Mouse (Mus musculus): ENCODE measurements around the gene Cox15. TPM values are rescaled to one million over a fixed set of nuclear protein-coding genes. Genes with fewer than 3 reads are reported as not detected.
A peak's percentile ranks its signal among the peaks of the same experiment; 100 is the strongest.

Gene Cox15
- polyA plus RNA-seq, 1 experiment from 2014 or later, result 4.5 TPM

- H3K4me1 ChIP-seq (ENCODE audit: insufficient read depth, low read depth, low read length), result no peaks in the 10 kb centered on the region
- ATAC-seq (no peak), DNase-seq (ENCODE audit: low spot score) (no peak)
- no peak overlapping the region for H3K27ac ChIP-seq (ENCODE audit: low read length)
- H3K27me3 ChIP-seq (replicated peaks; ENCODE audit: insufficient read depth, low read length), result no peaks in the 10 kb centered on the region
- no peak overlapping the region for H3K9ac ChIP-seq (replicated peaks; ENCODE audit: low read depth)
- no peaks in the 10 kb centered on the region for H3K9me3 ChIP-seq (ENCODE audit: low read length)
- H3K4me2 ChIP-seq (replicated peaks; ENCODE audit: low read depth, low read length), result no peak overlapping the region
- WGBS, result 74% methylated on average over 7 of the region's 7 CpGs
- H3K36me3 ChIP-seq (ENCODE audit: insufficient read depth, low read length), result no peaks in the 10 kb centered on the region
- TF ChIP-seq EP300 (IDR thresholded peaks at IDR 0.05) (no peak), CTCF (IDR thresholded peaks at IDR 0.05) (no peak)
- H3K4me3 ChIP-seq (ENCODE audit: low read depth, low read length), result no peak overlapping the region
Observed at GRCm38 (mm10) chr19:43789817-43790216, 37.0 kb upstream of the Cox15 start.

DNA sequence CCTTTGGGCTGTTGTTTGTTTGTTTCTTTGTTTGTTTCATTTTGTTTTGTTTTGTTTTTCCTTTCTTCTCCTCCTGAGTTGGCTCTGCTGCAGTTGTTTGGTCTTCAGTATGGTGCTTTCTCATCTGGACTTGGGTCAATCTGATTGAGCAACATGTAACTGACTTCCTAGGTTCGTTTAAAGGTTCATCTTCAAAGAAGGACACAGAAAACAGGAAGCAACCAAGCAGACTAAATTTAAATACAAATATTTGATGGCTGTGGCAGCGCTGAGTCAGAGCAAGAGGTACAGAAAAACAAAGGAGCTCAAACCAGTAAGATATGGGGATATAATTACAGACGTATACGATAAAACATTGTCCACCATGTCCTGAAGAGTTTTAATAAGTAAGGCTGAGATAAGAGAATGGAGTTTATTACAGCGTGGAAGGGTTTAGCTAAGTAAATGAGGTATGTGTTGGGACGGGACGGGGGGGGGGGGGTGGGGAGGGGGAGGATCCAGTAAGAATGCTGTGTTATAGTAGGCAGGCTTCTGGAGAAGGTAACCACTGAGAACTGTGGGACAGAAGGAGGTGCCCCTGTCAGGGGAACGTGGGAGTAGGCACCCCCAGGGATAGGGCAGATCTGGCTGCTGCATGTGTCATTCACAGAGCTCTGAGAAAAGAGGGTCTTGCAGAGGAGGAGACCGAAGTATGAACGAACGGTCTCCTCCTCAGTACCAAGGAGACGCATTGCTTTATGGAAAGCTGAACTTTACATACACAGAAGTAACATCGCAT, 33.6 kb upstream of the Cox15 start:
- Histone ChIP-seq H3K4me3 (ENCODE audit: low read depth, low read length) (no peak overlapping the region), H3K9me3 (ENCODE audit: low read length) (no peaks in the 10 kb centered on the region), H3K9ac (replicated peaks; ENCODE audit: low read depth) (no peak overlapping the region), H3K4me2 (replicated peaks; ENCODE audit: low read depth, low read length) (no peak overlapping the region), H3K27me3 (replicated peaks; ENCODE audit: insufficient read depth, low read length) (no peaks in the 10 kb centered on the region), H3K4me1 (ENCODE audit: insufficient read depth, low read depth, low read length) (no peaks in the 10 kb centered on the region), H3K36me3 (ENCODE audit: insufficient read depth, low read length) (no peaks in the 10 kb centered on the region), H3K27ac (ENCODE audit: low read length) (no peak overlapping the region)
- DNase-seq (ENCODE audit: low spot score) (peak; percentile 9), ATAC-seq (no peak)
- WGBS, result 68% methylated on average over 13 of the region's 13 CpGs
- TF ChIP-seq EP300 (IDR thresholded peaks at IDR 0.05) (no peak), CTCF (IDR thresholded peaks at IDR 0.05) (no peak)

GRCm38 (mm10) chr19:43784761-43785160, 32.0 kb upstream of the Cox15 start:
- no peaks in the 10 kb centered on the region for H3K9me3 ChIP-seq (ENCODE audit: low read length)
- H3K27me3 ChIP-seq (replicated peaks; ENCODE audit: insufficient read depth, low read length), result no peaks in the 10 kb centered on the region
- H3K4me3 ChIP-seq (ENCODE audit: low read depth, low read length), result no peak overlapping the region
- no peak overlapping the region for H3K9ac ChIP-seq (replicated peaks; ENCODE audit: low read depth)
- no peaks in the 10 kb centered on the region for H3K36me3 ChIP-seq (ENCODE audit: insufficient read depth, low read length)
- no peak for DNase-seq (ENCODE audit: low spot score)
- no peak overlapping the region for H3K4me2 ChIP-seq (replicated peaks; ENCODE audit: low read depth, low read length)
- TF ChIP-seq EP300 (IDR thresholded peaks at IDR 0.05), result no peak
- no peak for TF ChIP-seq CTCF (IDR thresholded peaks at IDR 0.05)
- no peak overlapping the region for H3K27ac ChIP-seq (ENCODE audit: low read length)
- ATAC-seq, result no peak
- H3K4me1 ChIP-seq (ENCODE audit: insufficient read depth, low read depth, low read length), result no peaks in the 10 kb centered on the region
- 76% methylated on average over 8 of the region's 8 CpGs for WGBS

DNA sequence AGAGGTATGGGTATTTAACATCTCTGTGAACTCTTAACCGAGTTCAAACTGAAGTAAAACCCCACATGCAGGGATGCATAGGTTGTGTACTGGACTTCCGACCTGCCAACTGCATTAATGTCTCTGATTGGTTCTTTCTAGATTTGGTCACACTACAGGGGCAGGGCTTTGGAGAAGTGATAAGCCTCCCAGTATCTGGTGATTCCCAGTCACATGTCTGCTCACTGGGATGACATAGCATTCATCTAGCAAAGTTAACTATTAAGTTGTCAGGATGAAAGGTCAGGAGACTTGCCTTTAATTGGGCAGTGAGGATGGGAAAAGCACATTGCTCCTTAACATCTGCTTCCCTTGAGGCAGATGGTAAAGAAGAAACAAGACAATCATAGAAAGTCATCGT, 29.2 kb upstream of the Cox15 start, which contains the start of gene Abcc2:
Abcc2 (plus strand) TSS at position 213 of the 400 bp plus-strand sequence.
- WGBS, result 74% methylated on average over 3 of the region's 3 CpGs
- no peak for ATAC-seq
- no peak within 1 kb of the TSS for H3K27ac ChIP-seq (ENCODE audit: low read length)
- no peak within 1 kb of the TSS for H3K4me3 ChIP-seq (ENCODE audit: low read depth, low read length)
- no peaks in the 10 kb centered on the region for H3K9me3 ChIP-seq (ENCODE audit: low read length)
- TF ChIP-seq CTCF (IDR thresholded peaks at IDR 0.05) (no peak), EP300 (IDR thresholded peaks at IDR 0.05) (no peak)
- H3K36me3 ChIP-seq (ENCODE audit: insufficient read depth, low read length), result no peaks in the 10 kb centered on the region
- H3K4me1 ChIP-seq (ENCODE audit: insufficient read depth, low read depth, low read length), result no peaks in the 10 kb centered on the region
- H3K9ac ChIP-seq (replicated peaks; ENCODE audit: low read depth), result no peak within 1 kb of the TSS
- no peak within 1 kb of the TSS for H3K4me2 ChIP-seq (replicated peaks; ENCODE audit: low read depth, low read length)
- no peaks in the 10 kb centered on the region for H3K27me3 ChIP-seq (replicated peaks; ENCODE audit: insufficient read depth, low read length)
- no peak for DNase-seq (ENCODE audit: low spot score)

GRCm38 (mm10) chr19:43780391-43780790, 27.6 kb upstream of the Cox15 start:
- Histone ChIP-seq H3K4me2 (replicated peaks; ENCODE audit: low read depth, low read length) (no peak overlapping the region), H3K4me1 (ENCODE audit: insufficient read depth, low read depth, low read length) (no peaks in the 10 kb centered on the region), H3K9me3 (ENCODE audit: low read length) (no peaks in the 10 kb centered on the region), H3K27me3 (replicated peaks; ENCODE audit: insufficient read depth, low read length) (no peaks in the 10 kb centered on the region), H3K4me3 (ENCODE audit: low read depth, low read length) (no peak overlapping the region), H3K36me3 (ENCODE audit: insufficient read depth, low read length) (no peaks in the 10 kb centered on the region), H3K27ac (ENCODE audit: low read length) (no peak overlapping the region), H3K9ac (replicated peaks; ENCODE audit: low read depth) (no peak overlapping the region)
- 61% methylated on average over 5 of the region's 5 CpGs for WGBS
- TF ChIP-seq CTCF (IDR thresholded peaks at IDR 0.05), result no peak
- no peak for TF ChIP-seq EP300 (IDR thresholded peaks at IDR 0.05)
- DNase-seq (ENCODE audit: low spot score) (no peak), ATAC-seq (no peak)

- DNase-seq (ENCODE audit: low spot score) (no peak), ATAC-seq (no peak)
- Histone ChIP-seq H3K27me3 (replicated peaks; ENCODE audit: insufficient read depth, low read length) (no peaks in the 10 kb centered on the region), H3K4me2 (replicated peaks; ENCODE audit: low read depth, low read length) (no peak overlapping the region), H3K27ac (ENCODE audit: low read length) (no peak overlapping the region), H3K4me3 (ENCODE audit: low read depth, low read length) (no peak overlapping the region), H3K9me3 (ENCODE audit: low read length) (no peaks in the 10 kb centered on the region), H3K36me3 (ENCODE audit: insufficient read depth, low read length) (no peaks in the 10 kb centered on the region), H3K9ac (replicated peaks; ENCODE audit: low read depth) (no peak overlapping the region), H3K4me1 (ENCODE audit: insufficient read depth, low read depth, low read length) (no peaks in the 10 kb centered on the region)
- WGBS, result 63% methylated on average over 2 of the region's 2 CpGs
- no peak for TF ChIP-seq EP300 (IDR thresholded peaks at IDR 0.05)
- TF ChIP-seq CTCF (IDR thresholded peaks at IDR 0.05), result no peak
Observed at GRCm38 (mm10) chr19:43777308-43777707, 24.5 kb upstream of the Cox15 start.

Measured in lung, postnatal 0 days (tissue).